ENCODE assay signal across 24 mouse cellular contexts in the genomic region with DNA sequence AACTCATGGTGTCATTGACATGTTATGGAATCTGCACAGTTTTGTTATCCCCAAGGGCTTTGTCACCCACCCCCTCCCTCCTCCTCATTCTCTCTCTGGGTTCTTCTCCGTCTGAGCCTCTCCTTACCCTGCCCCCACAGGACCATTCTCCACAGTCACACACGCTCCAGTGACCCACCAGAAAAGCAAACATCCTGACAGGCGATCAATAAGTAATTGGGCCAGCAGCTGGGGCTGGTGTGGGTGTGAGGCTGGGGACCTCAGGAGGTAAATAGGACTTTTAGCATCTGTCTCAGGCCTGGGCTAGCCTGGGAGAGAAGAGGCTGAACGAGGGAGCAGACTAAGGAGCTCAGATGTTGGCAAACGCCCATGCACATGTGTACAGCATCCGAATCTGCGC.
"Had no signal": no experiment of that assay in that cellular context is flagged by ENCODE, and none has a peak within 500 bp of the region (broad histone marks: within the 10 kb centered on the region; RNA-seq: fewer than 3 reads in every experiment).

No protein-coding gene starts in this region.

- H3K27ac ChIP-seq: heart, adult 2 months; heart, embryonic 13.5 days; heart, embryonic 15.5 days; kidney, embryonic 15.5 days; kidney, postnatal 0 days; limb, embryonic 13.5 days; limb, embryonic 15.5 days; liver, embryonic 12.5 days; liver, embryonic 14.5 days had no signal

- H3K4me2 ChIP-seq: heart, embryonic 11.5 days; heart, embryonic 13.5 days; heart, embryonic 15.5 days; kidney, embryonic 15.5 days; limb, embryonic 13.5 days; limb, embryonic 15.5 days; liver, embryonic 12.5 days had no signal

- H3K9me3 ChIP-seq: heart, embryonic 13.5 days; heart, embryonic 15.5 days; kidney, embryonic 15.5 days; limb, embryonic 13.5 days; limb, embryonic 15.5 days; liver, embryonic 12.5 days had no signal

- H3K4me1 ChIP-seq: liver, embryonic 12.5 days had no signal

- DNase-seq: gastrocnemius, postnatal 14 days; gastrocnemius, postnatal 36 days; heart, adult 11 months; heart, adult 2 months; heart, postnatal 14 days; heart, postnatal 36 days; kidney, adult 11 months; kidney, adult 2 months; kidney, adult 9 months; kidney, postnatal 14 days; kidney, postnatal 36 days; layer of hippocampus, postnatal 36 days; left cerebral cortex, postnatal 4 days had no signal

- H3K4me3 ChIP-seq: heart, adult 2 months; heart, embryonic 13.5 days; heart, embryonic 15.5 days; kidney, embryonic 15.5 days; limb, embryonic 13.5 days; limb, embryonic 15.5 days; liver, embryonic 12.5 days had no signal

- H3K9ac ChIP-seq: heart, embryonic 13.5 days; heart, embryonic 15.5 days; kidney, embryonic 15.5 days; limb, embryonic 13.5 days; limb, embryonic 15.5 days; liver, embryonic 12.5 days; liver, embryonic 14.5 days had no signal

- H3K36me3 ChIP-seq: heart, embryonic 13.5 days; heart, embryonic 15.5 days; liver, embryonic 12.5 days had no signal

- ATAC-seq: hindbrain, embryonic 16.5 days; intestine, embryonic 16.5 days; liver, embryonic 12.5 days had no signal
